9 mouse cellular contexts compared by ENCODE assay signal in the genomic region with DNA sequence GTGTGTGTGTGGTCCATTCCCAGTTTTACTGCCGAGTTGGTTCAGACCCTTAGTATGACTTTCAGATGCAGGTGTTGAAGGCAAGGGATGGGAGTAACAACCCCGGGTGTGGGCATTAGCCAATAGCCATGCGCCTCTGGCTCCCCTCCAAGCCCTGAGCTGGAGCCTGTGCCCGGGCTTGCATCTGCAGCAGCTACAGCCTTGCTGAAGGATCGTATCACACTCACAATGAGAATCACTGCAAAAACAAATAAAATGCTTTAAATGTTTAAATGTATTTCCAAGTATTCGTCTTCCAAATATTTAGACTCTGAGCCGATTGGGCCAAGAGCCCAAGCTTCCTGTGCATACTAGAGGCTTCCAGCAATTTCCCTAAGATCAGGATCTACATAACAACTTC.
A peak's percentile ranks its signal among the peaks of the same experiment; 100 is the strongest.
DNase-seq lines count a peak whose midpoint lies in the region; ATAC-seq and TF ChIP-seq lines count a peak whose summit lies in the region.
"Had no signal": no experiment of that assay in that cellular context is flagged by ENCODE, and none has a peak within 500 bp of the region (broad histone marks: within the 10 kb centered on the region; RNA-seq: fewer than 3 reads in every experiment).

No protein-coding gene starts in this region.

- TF ChIP-seq CTCF in left cerebral cortex, adult 2 months (IDR thresholded peaks at IDR 0.05): no peak

- DNase-seq in cerebellum, adult 11 months: peak; percentile 35
- DNase-seq in urinary bladder, adult 18-20 months (ENCODE audit: low spot score in 2 of 2): peak; percentile 56 to 77
- no peak for DNase-seq in urinary bladder, postnatal 10 days (ENCODE audit: low spot score)
- DNase-seq in heart, postnatal 14 days: peak; percentile 67 to 69
- peak; percentile 24 to 41 for DNase-seq in left cerebral cortex, adult 2 months (ENCODE audit: extremely low spot score in 1 of 2, low spot score in 2 of 2)
- peak; percentile 63 for DNase-seq in right cerebral cortex, postnatal 4 days

- H3K4me3 ChIP-seq in left cerebral cortex, adult 2 months: no peak overlapping the region
- no peak overlapping the region for H3K4me3 ChIP-seq in hindbrain, embryonic 16.5 days (ENCODE audit: low read length)

- H3K36me3 ChIP-seq in hindbrain, embryonic 16.5 days (ENCODE audit: control insufficient read depth, insufficient read depth, low read length): no peaks in the 10 kb centered on the region

- H3K27ac ChIP-seq in left cerebral cortex, adult 2 months: no peak overlapping the region
- no peak overlapping the region for H3K27ac ChIP-seq in hindbrain, embryonic 16.5 days (ENCODE audit: low read depth, low read length)
- H3K27ac ChIP-seq: macrophage had no signal

- 54% methylated on average over 7 of the region's 7 CpGs for WGBS in hindbrain, embryonic 16.5 days

- no peak overlapping the region for H3K4me2 ChIP-seq in hindbrain, embryonic 16.5 days (ENCODE audit: low read length)

- H3K27me3 ChIP-seq in hindbrain, embryonic 16.5 days (replicated peaks; ENCODE audit: control insufficient read depth, insufficient read depth, low read length): no peaks in the 10 kb centered on the region

- H3K4me1 ChIP-seq in hindbrain, embryonic 16.5 days (ENCODE audit: control insufficient read depth, insufficient read depth, low read depth, low read length): peaks cover 14% of the 10 kb centered on the region

- ATAC-seq in cerebellum, adult (ENCODE audit: insufficient number of reproducible peaks, low FRiP score, low TSS enrichment): no peak
- ATAC-seq in hindbrain, embryonic 16.5 days: no peak

- intact Hi-C loops in heart, postnatal 14 days (cut with DNase I): loop anchor here (5.0 kb wide), 2 partner anchors 108 to 197 kb away; no protein-coding TSS in a partner anchor
- intact Hi-C loops in left cerebral cortex, adult 2 months (cut with DNase I): no loop called here

- H3K9me3 ChIP-seq in hindbrain, embryonic 16.5 days (ENCODE audit: control insufficient read depth, low read length): no peaks in the 10 kb centered on the region

- H3K9ac ChIP-seq in hindbrain, embryonic 16.5 days (ENCODE audit: low read depth, low read length): no peak overlapping the region
